ENCODE assay signal across 10 mouse cellular contexts in the genomic region with DNA sequence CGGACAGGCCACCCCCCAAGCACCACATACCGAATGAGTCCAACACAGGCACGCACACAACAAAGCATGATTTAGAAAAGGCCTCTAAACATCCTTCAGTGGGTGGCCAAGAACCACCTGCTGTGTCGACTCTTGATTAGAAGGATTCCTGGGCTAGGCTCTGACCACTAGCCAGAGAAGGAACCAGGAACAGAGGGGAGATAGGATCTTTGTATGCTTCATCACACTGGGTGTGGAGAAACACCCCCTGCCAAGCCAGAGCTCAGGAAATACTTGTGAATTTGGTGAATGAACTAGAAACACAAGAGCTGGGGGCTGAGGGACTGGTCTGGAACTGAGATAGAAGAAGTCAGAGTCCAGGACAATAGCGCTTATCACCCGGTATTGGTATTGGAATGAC. TPM values are rescaled to one million over a fixed set of nuclear protein-coding genes. Genes with fewer than 3 reads are reported as not detected.
DNase-seq lines count a peak whose midpoint lies in the region; ATAC-seq and TF ChIP-seq lines count a peak whose summit lies in the region.
"Had no signal": no experiment of that assay in that cellular context is flagged by ENCODE, and none has a peak within 500 bp of the region (broad histone marks: within the 10 kb centered on the region; RNA-seq: fewer than 3 reads in every experiment).

No protein-coding gene starts in this region.

- no peak for TF ChIP-seq CTCF in C2C12 (IDR thresholded peaks at IDR 0.05; ENCODE audit: control insufficient read depth, insufficient read depth, insufficient read length)

- H3K4me1 ChIP-seq in heart, embryonic 10.5 days, result peaks cover 61% of the 10 kb centered on the region
- H3K4me1 ChIP-seq in forebrain, embryonic 14.5 days (ENCODE audit: control insufficient read depth, insufficient read depth, low read length), result peaks cover 32% of the 10 kb centered on the region
- peaks cover 24% of the 10 kb centered on the region for H3K4me1 ChIP-seq in liver, embryonic 13.5 days (replicated peaks)

- peak overlapping the region; percentile 95 for H3K27ac ChIP-seq in heart, embryonic 10.5 days
- peak overlapping the region; percentile 77; the same call in 1 of the 2 replicates for H3K27ac ChIP-seq in forebrain, embryonic 14.5 days (ENCODE audit: low read depth, low read length)
- H3K27ac ChIP-seq in liver, embryonic 13.5 days, result no peak overlapping the region

- peaks cover 17% of the 10 kb centered on the region for H3K79me2 ChIP-seq in C2C12 (ENCODE audit: control insufficient read depth, insufficient read depth)

- H3K9me3 ChIP-seq in heart, embryonic 10.5 days, result no peaks in the 10 kb centered on the region
- no peaks in the 10 kb centered on the region for H3K9me3 ChIP-seq in forebrain, embryonic 14.5 days (replicated peaks; ENCODE audit: control insufficient read depth, low read length)
- H3K9me3 ChIP-seq in liver, embryonic 13.5 days (replicated peaks), result no peaks in the 10 kb centered on the region

- peak overlapping the region; percentile 71 for H3K4me2 ChIP-seq in forebrain, embryonic 14.5 days (ENCODE audit: low read length)
- H3K4me2 ChIP-seq in liver, embryonic 13.5 days, result 0 out of 2 replicates have a peak overlapping the region, but pooled peaks have one; percentile 80

- ATAC-seq in forebrain, embryonic 14.5 days, result no peak
- ATAC-seq in liver, embryonic 13.5 days (ENCODE audit: low read depth), result no peak

- peak overlapping the region; percentile 85 for H3K4me3 ChIP-seq in heart, embryonic 10.5 days
- no peak overlapping the region for H3K4me3 ChIP-seq in C2C12 (ENCODE audit: insufficient read depth, poor library complexity, severe bottlenecking)
- peak overlapping the region; percentile 77 for H3K4me3 ChIP-seq in forebrain, embryonic 14.5 days (ENCODE audit: low read depth, low read length)
- H3K4me3 ChIP-seq in liver, embryonic 13.5 days (replicated peaks), result no peak overlapping the region

- peaks cover 13% of the 10 kb centered on the region; the same call in 1 of the 2 replicates for H3K27me3 ChIP-seq in heart, embryonic 10.5 days (ENCODE audit: insufficient read depth, poor library complexity, severe bottlenecking)
- no peaks in the 10 kb centered on the region for H3K27me3 ChIP-seq in C2C12 (ENCODE audit: control insufficient read depth, insufficient read depth, insufficient read length)
- H3K27me3 ChIP-seq in forebrain, embryonic 14.5 days (replicated peaks; ENCODE audit: control insufficient read depth, insufficient read depth, low read length), result no peaks in the 10 kb centered on the region
- peaks cover 64% of the 10 kb centered on the region for H3K27me3 ChIP-seq in liver, embryonic 13.5 days

- WGBS in heart, embryonic 10.5 days, result 12% methylated on average over 6 of the region's 6 CpGs
- 11% methylated on average over 6 of the region's 6 CpGs for WGBS in forebrain, embryonic 14.5 days
- WGBS in liver, embryonic 13.5 days (ENCODE audit: insufficient replicate concordance), result 29% methylated on average over 6 of the region's 6 CpGs

- no peak for DNase-seq in heart, embryonic 10.5 days (ENCODE audit: low spot score)
- no peak for DNase-seq in heart, adult 8-10 months (ENCODE audit: low spot score)
- no peak for DNase-seq in forebrain, embryonic 14.5 days (ENCODE audit: low spot score)
- DNase-seq in liver, embryonic 13.5 days, result no peak
- DNase-seq in T-cell, adult 2 months (ENCODE audit: low spot score), result no peak
- no peak for DNase-seq in embryo, embryonic 10.5 days (ENCODE audit: low spot score)
- DNase-seq in spleen, adult 12 weeks (ENCODE audit: low spot score), result no peak
- DNase-seq: adrenal gland, adult 8-10 months had no signal

- peaks cover 33% of the 10 kb centered on the region for H3K36me3 ChIP-seq in heart, embryonic 10.5 days
- no peaks in the 10 kb centered on the region for H3K36me3 ChIP-seq in C2C12 (ENCODE audit: control insufficient read depth, insufficient read depth)
- peaks cover 21% of the 10 kb centered on the region for H3K36me3 ChIP-seq in forebrain, embryonic 14.5 days (ENCODE audit: control insufficient read depth, insufficient read depth, low read length)
- no peaks in the 10 kb centered on the region for H3K36me3 ChIP-seq in liver, embryonic 13.5 days

- no peaks in the 10 kb centered on the region for H3K79me3 ChIP-seq in C2C12 (ENCODE audit: low read depth)

- H3ac ChIP-seq in C2C12 (ENCODE audit: control insufficient read depth, insufficient read length, low read depth), result peak overlapping the region; percentile 26

- peak overlapping the region; percentile 86 for H3K9ac ChIP-seq in forebrain, embryonic 14.5 days (ENCODE audit: low read length)
- no peak overlapping the region for H3K9ac ChIP-seq in liver, embryonic 13.5 days

TF ChIP-seq in C2C12, 6 proteins besides CTCF, POLR2A, EP300 and RAD21:
- no peak for TF ChIP-seq MAX (IDR thresholded peaks at IDR 0.05)
- TF ChIP-seq CEBPB (IDR thresholded peaks at IDR 0.05; ENCODE audit: low read depth), result no peak

RNA-seq across cellular contexts. Expression of a gene that starts 1.3 kb away (rescaled TPM):
- 10.6 and 19.3 TPM in 2 replicates for polyA plus RNA-seq in heart, embryonic 10.5 days (2016; fragmentation: Nextera tagmentation; extraction: Ambion mirVana)
- under 1 TPM in 3 of 4 experiments, not detected in 1; 0.19 to 0.34 (median 0.27) TPM for total RNA-seq in heart, adult 8-10 months (2022)
- 13.3 TPM for polyA plus RNA-seq in C2C12 (2012; fragmentation: generic; extraction: Trizol)
- 12.3 and 14.6 TPM in 2 replicates for polyA plus RNA-seq in forebrain, embryonic 14.5 days (2014; fragmentation: Nextera tagmentation; extraction: Ambion mirVana)
- polyA plus RNA-seq in liver, embryonic 13.5 days (2015; fragmentation: Nextera tagmentation; extraction: Ambion mirVana), result 1.0 and 1.2 TPM in 2 replicates
- total RNA-seq: monocyte, adult 5-6 weeks had no signal

RNA-seq across cellular contexts. Expression of a gene that starts 13.3 kb away (rescaled TPM):
- polyA plus RNA-seq in heart, embryonic 10.5 days (2016; fragmentation: Nextera tagmentation; extraction: Ambion mirVana), result 41.9 and 49.0 TPM in 2 replicates
- total RNA-seq in heart, adult 8-10 months (2022), result 10 to 100 TPM; 43.3 to 52.5 (median 48.6) TPM
- polyA plus RNA-seq in C2C12 (2012; fragmentation: generic; extraction: Trizol), result 60.2 TPM
- polyA plus RNA-seq in forebrain, embryonic 14.5 days (2014; fragmentation: Nextera tagmentation; extraction: Ambion mirVana), result 13.4 and 19.3 TPM in 2 replicates
- 9.5 and 9.6 TPM in 2 replicates for polyA plus RNA-seq in liver, embryonic 13.5 days (2015; fragmentation: Nextera tagmentation; extraction: Ambion mirVana)

RNA-seq across cellular contexts. Expression of a gene that starts 13.8 kb away (rescaled TPM):
- polyA plus RNA-seq in heart, embryonic 10.5 days (2016; fragmentation: Nextera tagmentation; extraction: Ambion mirVana), result 0.71 and 2.5 TPM in 2 replicates
- under 1 TPM in 1 of 4 experiments, not detected in 3; 0.11 TPM for total RNA-seq in heart, adult 8-10 months (2022)
- 2.9 TPM for polyA plus RNA-seq in C2C12 (2012; fragmentation: generic; extraction: Trizol)
- polyA plus RNA-seq in forebrain, embryonic 14.5 days (2014; fragmentation: Nextera tagmentation; extraction: Ambion mirVana), result 30.1 and 42.0 TPM in 2 replicates
- polyA plus RNA-seq in liver, embryonic 13.5 days (2015; fragmentation: Nextera tagmentation; extraction: Ambion mirVana), result 0.32 and 0.41 TPM in 2 replicates
- total RNA-seq: monocyte, adult 5-6 weeks had no signal

RNA-seq across cellular contexts. Expression of a gene that starts 25.2 kb away (rescaled TPM):
- 0.05 TPM in 1 of 2 replicates, not detected in the other for polyA plus RNA-seq in heart, embryonic 10.5 days (2016; fragmentation: Nextera tagmentation; extraction: Ambion mirVana)
- not detected for total RNA-seq in heart, adult 8-10 months (2022)
- 0.01 TPM for polyA plus RNA-seq in C2C12 (2012; fragmentation: generic; extraction: Trizol)
- polyA plus RNA-seq in forebrain, embryonic 14.5 days (2014; fragmentation: Nextera tagmentation; extraction: Ambion mirVana), result 0.08 and 0.15 TPM in 2 replicates
- polyA plus RNA-seq in liver, embryonic 13.5 days (2015; fragmentation: Nextera tagmentation; extraction: Ambion mirVana), result 0.07 and 0.08 TPM in 2 replicates
- total RNA-seq: monocyte, adult 5-6 weeks had no signal

RNA-seq across cellular contexts. Expression of a gene that starts 28.5 kb away (rescaled TPM):
- 0.10 and 0.11 TPM in 2 replicates for polyA plus RNA-seq in heart, embryonic 10.5 days (2016; fragmentation: Nextera tagmentation; extraction: Ambion mirVana)
- not detected for total RNA-seq in heart, adult 8-10 months (2022)
- 0.20 TPM for polyA plus RNA-seq in C2C12 (2012; fragmentation: generic; extraction: Trizol)
- polyA plus RNA-seq in forebrain, embryonic 14.5 days (2014; fragmentation: Nextera tagmentation; extraction: Ambion mirVana), result 0.78 and 0.83 TPM in 2 replicates
- polyA plus RNA-seq in liver, embryonic 13.5 days (2015; fragmentation: Nextera tagmentation; extraction: Ambion mirVana), result not detected in 2 replicates
- total RNA-seq: monocyte, adult 5-6 weeks had no signal

Comparison
In these comparisons a context has a peak if more than half of its experiments do, and no peak if none do; other contexts are left out.
1. H3K4me3 ChIP-seq: peak in heart, embryonic 10.5 days (single experiment) and forebrain, embryonic 14.5 days (single experiment); none in C2C12 (single experiment) and liver, embryonic 13.5 days (single experiment).